Mouse (Mus musculus) left cerebral cortex, postnatal 25 days (tissue): ENCODE results near the gene Rbm20. TPM values are rescaled to one million over a fixed set of nuclear protein-coding genes. Genes with fewer than 3 reads are reported as not detected.
"Not testable (repeated sequence)": the region's sequence is repeated elsewhere in the genome, so short reads cannot be mapped to it uniquely, and the experiment has no call there.

Source experiments
- DNase-seq, 2 experiments: peaks; one replicate each; pipeline ENCODE4 v3.0.0; 2022; ENCODE audit warnings: low spot score in 2 of 2, mixed read lengths in 1 of 2
- intact Hi-C: fragments of 180-260 bp; cut with DNase I; formaldehyde crosslinking; loops from one replicate; pipeline ENCODE4 v1.15.1; 2025
- total RNA-seq, 2 experiments: library from RNA; stranded (reverse); gene quantifications; 2 replicates each; pipeline ENCODE4 v1.2.3; 2021

Rbm20 gene
- total RNA-seq, 2 experiments from 2014 or later, result 4.1 to 4.9 TPM

DNA sequence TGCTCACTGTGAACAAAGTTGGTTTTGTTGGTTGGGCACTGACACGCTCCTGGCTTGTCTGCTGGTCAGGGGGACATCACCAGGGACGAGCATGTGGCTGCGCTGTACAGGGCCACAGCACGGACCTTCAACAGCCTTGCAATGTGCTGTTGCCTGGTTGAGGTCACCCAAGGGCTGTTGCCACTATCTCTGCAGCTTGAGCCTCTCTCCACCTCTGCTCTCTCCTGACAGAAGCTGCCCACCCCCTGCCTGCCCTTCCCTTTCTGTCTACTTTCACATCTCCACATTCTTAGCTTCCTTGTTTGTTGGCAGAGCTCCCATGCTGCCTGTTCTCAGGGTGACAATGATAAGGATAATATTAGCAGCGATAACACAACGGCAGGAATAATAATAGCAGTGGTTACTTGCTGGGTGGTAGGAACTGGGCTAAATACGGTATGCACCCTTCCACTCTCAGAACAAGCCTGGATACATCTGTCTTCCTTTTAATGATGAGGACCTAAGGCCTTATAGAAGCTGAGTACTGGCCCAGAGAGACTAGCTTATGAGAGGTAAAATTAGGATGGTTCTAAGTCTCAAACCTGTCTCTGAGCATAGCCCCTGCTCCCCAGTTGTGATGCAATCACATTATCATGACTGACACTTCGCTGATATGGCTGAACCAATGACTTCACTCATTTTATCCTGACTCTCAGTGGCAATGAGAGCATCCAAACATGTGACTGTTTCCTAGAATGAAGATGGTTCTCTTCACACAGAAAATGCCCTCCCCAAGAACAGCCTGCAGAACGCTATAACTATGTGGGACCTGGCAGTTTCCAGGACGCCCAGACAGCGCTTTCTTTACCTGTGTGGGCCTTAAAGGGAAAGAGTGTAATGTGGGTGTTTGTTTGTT, 124.9 kb downstream of the Rbm20 start:
- intact Hi-C loops, result no loop called here
- no peak for DNase-seq

DNA sequence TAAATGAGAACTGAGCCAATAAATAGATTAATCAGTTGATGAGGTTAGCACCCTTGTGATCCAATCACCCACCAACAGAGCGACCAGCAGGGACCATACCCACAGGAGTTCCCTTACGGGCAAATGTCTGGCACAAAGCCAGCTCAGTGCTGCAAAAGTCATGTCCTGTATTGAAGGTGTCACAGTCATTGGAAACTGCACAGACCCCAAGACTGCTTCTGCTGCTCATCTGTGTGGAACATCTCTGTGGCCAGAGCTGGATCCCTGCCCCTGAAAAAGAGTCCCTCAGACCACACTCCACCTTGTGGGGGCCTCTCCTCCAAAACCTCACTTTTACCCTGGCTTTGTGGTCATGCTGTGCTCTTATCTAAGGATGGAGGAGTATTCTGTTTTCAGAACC, 126.8 kb downstream of the Rbm20 start:
- intact Hi-C loops, result no loop called here
- DNase-seq, result no peak

DNA sequence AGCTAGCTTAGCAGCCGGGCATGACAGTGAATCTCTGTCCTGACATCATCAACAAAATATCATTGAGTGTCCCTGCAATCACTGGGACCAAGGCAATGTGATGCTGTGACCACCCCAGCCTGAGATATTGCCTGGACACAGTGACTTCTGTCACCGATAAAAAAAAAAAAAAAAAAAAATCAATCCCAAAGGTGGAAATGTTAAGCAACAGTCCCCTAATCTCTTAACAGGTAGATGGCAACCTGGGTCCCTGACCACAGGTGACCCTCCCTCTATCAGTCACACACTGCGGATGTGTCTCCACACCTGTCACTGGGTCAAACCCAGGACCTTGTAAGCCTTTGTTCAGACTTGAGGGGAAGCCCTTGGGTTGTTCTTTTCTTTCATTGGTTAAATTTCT, 128.0 kb downstream of the Rbm20 start:
- no peak for DNase-seq
- intact Hi-C loops, result loop anchor here (5.0 kb wide), 1 partner anchor 47 kb away; no protein-coding TSS in a partner anchor

- no peak for DNase-seq
- intact Hi-C loops, result loop anchor here (5.0 kb wide), 1 partner anchor 46 kb away; no protein-coding TSS in a partner anchor
Observed at GRCm38 (mm10) chr19:53806126-53806525, 129.0 kb downstream of the Rbm20 start.

DNA sequence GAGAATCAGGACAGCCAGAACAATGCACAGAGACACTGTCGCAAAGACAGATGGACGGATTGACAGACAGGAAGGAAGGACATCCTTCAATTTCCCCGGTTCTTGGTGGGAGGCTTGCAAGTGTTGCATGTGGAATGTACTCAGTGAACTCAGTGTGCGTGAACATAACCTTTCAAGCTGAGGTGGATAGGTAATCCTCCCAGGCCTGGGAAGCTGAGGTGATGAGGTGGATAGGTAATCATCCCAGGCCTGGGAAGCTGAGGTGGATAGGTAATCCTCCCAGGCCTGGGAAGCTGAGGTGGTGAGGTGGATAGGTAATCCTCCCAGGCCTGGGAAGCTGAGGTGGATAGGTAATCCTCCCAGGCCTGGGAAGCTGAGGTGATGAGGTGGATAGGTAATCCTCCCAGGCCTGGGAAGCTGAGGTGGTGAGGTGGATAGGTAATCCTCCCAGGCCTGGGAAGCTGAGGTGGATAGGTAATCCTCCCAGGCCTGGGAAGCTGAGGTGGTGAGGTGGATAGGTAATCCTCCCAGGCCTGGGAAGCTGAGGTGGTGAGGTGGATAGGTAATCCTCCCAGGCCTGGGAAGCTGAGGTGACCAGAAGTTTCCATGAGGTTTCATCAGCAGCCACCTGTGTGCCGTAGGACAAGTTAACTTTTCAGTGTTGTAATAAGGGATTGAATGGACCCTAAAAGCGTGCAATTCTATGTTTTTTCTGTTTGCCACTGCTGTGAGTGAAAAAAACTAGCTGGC, 129.6 kb downstream of the Rbm20 start:
- DNase-seq, result not testable (repeated sequence)
- intact Hi-C loops, result loop anchor here (5.0 kb wide), 1 partner anchor 46 kb away; no protein-coding TSS in a partner anchor

GRCm38 (mm10) chr19:53807276-53807801, 130.2 kb downstream of the Rbm20 start:
- peak in 1 of 2 experiments; percentile 8 for DNase-seq
- intact Hi-C loops, result loop anchor here (5.0 kb wide), 1 partner anchor 45 kb away; no protein-coding TSS in a partner anchor

DNA sequence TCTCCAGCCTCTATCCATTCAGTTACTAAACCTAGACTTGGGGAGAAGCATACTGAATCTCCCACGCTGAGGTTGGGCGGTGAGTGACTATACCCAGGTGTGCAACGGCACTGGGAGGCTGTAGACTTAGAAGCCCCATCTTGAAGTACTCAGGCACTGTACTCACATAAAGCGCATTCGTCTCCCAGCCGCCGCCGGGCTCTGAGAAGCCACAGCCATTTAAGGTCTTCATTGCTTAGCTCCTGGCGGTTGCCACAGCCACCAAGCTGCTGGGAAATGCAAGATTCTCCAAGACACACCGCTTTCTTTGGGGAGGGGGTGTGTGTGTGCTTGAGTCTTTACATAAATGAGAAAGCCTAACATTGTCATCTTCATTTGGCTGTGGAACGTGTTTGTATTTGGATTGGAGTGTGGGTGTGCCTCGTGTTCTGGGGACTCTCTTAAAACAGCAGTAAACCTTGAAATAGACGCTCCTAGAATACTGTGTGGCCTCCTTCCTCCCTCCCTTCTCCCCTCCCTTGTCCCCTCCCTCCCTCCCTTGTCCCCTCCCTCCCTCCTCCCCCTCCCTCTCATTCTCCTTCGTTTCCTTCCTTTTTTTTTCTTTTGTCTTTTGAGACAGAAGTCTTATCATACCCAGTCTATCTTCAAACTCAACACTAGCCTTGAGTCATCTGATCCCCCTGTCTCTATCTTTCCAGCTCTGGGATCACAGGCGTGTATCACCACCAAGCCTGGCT, 131.1 kb downstream of the Rbm20 start:
- intact Hi-C loops, result loop anchor here (1.0 to 5.0 kb wide), 3 partner anchors 44 to 95 kb away; no protein-coding TSS in a partner anchor

GRCm38 (mm10) chr19:53809185-53809861, 132.2 kb downstream of the Rbm20 start:
- intact Hi-C loops, result loop anchor here (2.0 to 5.0 kb wide), 2 partner anchors 43 to 53 kb away; no protein-coding TSS in a partner anchor
- DNase-seq, result peak; percentile 67 to 93

More for the DNA sequence above, 131.1 kb downstream of the Rbm20 start:
- peak; percentile 46 to 90 for DNase-seq

- intact Hi-C loops, result no loop called here
- DNase-seq, result no peak
Observed at GRCm38 (mm10) chr19:53810024-53810423, 132.9 kb downstream of the Rbm20 start.

DNA sequence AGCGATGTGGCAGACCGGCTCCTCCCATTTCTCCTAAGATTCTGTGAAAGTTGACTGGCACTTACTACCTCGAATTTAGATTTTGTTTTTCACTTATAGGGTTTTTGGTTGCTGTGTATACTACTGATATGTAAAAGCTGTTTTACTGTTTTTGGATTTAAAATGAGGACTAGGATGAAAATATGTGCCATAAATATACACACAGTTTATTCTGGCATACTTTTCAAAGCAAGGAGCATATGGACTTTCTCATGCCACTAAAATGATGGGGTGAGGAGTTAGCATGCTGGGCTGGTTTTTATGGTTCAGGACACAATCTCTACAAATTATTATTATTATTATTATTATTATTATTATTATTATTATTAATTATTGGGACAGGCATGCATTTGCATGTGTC, 133.5 kb downstream of the Rbm20 start:
- intact Hi-C loops, result no loop called here
- DNase-seq, result no peak

- no peak for DNase-seq
- intact Hi-C loops, result no loop called here
Observed at GRCm38 (mm10) chr19:53813576-53813975, 136.5 kb downstream of the Rbm20 start.

GRCm38 (mm10) chr19:53815714-53816113, 138.6 kb downstream of the Rbm20 start:
- intact Hi-C loops, result no loop called here
- no peak for DNase-seq

DNA sequence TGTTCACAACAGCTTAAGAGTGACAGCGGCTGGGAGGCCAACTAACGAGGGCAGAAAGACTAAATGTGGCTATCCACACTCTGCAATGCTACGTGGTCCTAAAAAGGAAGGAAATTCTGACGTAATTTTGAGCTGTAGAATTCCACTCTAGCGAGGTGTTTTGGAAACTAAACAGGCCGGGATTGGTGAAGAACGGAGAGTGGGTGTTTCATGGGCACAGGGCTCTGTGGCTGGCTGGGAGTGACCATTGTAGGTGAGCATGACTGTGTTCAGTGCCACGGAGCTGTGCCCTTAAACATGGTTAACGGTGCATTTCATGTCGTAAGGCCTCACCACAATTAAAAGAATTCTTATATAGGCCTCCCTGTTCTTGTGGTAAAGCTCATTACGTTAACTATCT, 139.1 kb downstream of the Rbm20 start:
- DNase-seq, result peak in 1 of 2 experiments; percentile 31
- intact Hi-C loops, result no loop called here

- intact Hi-C loops, result no loop called here
Observed at GRCm38 (mm10) chr19:53819299-53819698, 142.2 kb downstream of the Rbm20 start.

GRCm38 (mm10) chr19:53821241-53822120, 144.4 kb downstream of the Rbm20 start:
- no peak for DNase-seq
- intact Hi-C loops, result loop anchor here (5.0 kb wide), 1 partner anchor 54 kb away; no protein-coding TSS in a partner anchor

More at GRCm38 (mm10) chr19:53819299-53819698, 142.2 kb downstream of the Rbm20 start:
- DNase-seq, result no peak

DNA sequence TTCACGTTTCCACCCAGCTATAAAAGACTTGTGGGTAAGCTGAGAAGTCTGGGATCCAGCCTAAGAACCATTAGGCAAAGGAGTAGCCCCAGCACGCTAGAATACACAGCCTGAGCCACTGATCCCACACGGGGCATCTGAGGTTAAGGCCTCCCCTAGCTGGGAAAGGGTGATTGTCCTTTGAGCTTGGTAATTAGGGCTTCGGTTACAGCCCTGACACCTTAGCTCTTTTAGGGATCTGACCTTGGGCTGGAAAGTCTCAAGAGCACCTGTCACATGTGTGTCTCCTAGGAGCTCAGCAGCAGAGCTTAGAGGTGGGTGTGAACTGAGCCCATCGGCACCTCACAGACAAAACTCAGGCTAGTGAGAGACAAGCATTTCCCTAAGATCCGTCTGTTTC, 146.7 kb downstream of the Rbm20 start:
- intact Hi-C loops, result loop anchor here (5.0 kb wide), 1 partner anchor 57 kb away; no protein-coding TSS in a partner anchor
- no peak for DNase-seq

DNA sequence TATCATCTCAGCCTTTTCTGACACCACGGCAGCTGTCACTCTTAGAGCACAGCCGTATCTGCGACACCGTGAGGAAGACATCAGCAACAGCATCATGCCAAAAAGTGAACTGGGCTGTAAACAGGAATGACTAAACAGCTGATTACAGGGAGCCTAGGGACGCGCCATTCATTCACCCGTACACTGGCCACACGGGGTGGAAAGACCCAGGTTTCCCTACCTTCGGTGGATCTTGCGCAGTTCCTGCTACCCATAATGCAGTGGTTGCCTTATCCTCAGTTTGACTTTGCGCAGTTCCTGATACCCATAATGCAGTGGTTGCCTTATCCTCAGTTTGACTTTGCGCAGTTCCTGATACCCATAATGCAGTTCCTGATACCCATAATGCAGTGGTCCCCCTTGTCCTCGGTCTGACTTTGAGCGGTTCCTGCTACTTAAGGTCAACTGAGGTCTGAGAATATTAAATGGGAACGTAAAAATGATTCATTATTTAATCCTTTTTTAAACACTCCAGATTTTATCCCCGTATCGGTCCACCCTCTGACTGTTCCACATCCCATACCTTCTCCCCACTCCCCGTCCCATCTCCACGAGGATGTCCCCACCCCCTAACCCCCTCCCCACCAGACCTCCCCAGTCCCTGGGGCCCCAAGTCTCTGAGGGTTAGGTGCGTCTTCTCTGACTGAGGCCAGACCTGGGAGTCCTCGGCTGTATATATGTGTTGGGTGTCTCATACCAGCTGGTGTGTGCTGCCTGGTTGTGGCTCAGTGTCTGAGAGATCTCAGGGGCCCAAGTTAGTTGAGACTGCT, 148.0 kb downstream of the Rbm20 start:
- DNase-seq, result peak in 1 of 2 experiments; percentile 70
- intact Hi-C loops, result loop anchor here (5.0 kb wide), 1 partner anchor 58 kb away; no protein-coding TSS in a partner anchor
